Comparison of ENCODE assay signal across 26 mouse cellular contexts in genomic region chr6:47050319-47051222, GRCm38 (mm10).
A peak's percentile ranks its signal among the peaks of the same experiment; 100 is the strongest.
DNase-seq lines count a peak whose midpoint lies in the region; ATAC-seq and TF ChIP-seq lines count a peak whose summit lies in the region.
"Had no signal": no experiment of that assay in that cellular context is flagged by ENCODE, and none has a peak within 500 bp of the region (broad histone marks: within the 10 kb centered on the region; RNA-seq: fewer than 3 reads in every experiment).

No protein-coding gene starts in this region.

- intact Hi-C loops in heart, postnatal 36 days (cut with DNase I), result no loop called here

- no peak overlapping the region for H3K4me2 ChIP-seq in embryonic facial prominence, embryonic 14.5 days (ENCODE audit: low read depth, low read length)
- H3K4me2 ChIP-seq in hindbrain, embryonic 16.5 days (ENCODE audit: low read length), result no peak overlapping the region
- no peak overlapping the region for H3K4me2 ChIP-seq in hindbrain, embryonic 14.5 days (replicated peaks)
- H3K4me2 ChIP-seq in forebrain, embryonic 15.5 days (replicated peaks), result no peak overlapping the region
- no peak overlapping the region for H3K4me2 ChIP-seq in intestine, embryonic 15.5 days (replicated peaks)
- H3K4me2 ChIP-seq: embryonic facial prominence, embryonic 12.5 days; heart, embryonic 15.5 days; lung, embryonic 15.5 days had no signal

- H3K27ac ChIP-seq in embryonic facial prominence, embryonic 14.5 days (replicated peaks; ENCODE audit: low read depth, low read length), result no peak overlapping the region
- H3K27ac ChIP-seq in embryonic facial prominence, embryonic 10.5 days (replicated peaks), result no peak overlapping the region
- no peak overlapping the region for H3K27ac ChIP-seq in hindbrain, embryonic 16.5 days (ENCODE audit: low read depth, low read length)
- H3K27ac ChIP-seq in hindbrain, embryonic 14.5 days, result no peak overlapping the region
- peak overlapping the region; percentile 67 for H3K27ac ChIP-seq in forebrain, embryonic 15.5 days (replicated peaks)
- no peak overlapping the region for H3K27ac ChIP-seq in intestine, embryonic 15.5 days
- H3K27ac ChIP-seq: embryonic facial prominence, embryonic 12.5 days; heart, embryonic 10.5 days; heart, embryonic 15.5 days; liver, embryonic 14.5 days; lung, embryonic 15.5 days; midbrain, embryonic 10.5 days had no signal

- 65% methylated on average over 7 of the region's 7 CpGs for WGBS in embryonic facial prominence, embryonic 14.5 days
- WGBS in embryonic facial prominence, embryonic 10.5 days, result 79% methylated on average over 7 of the region's 7 CpGs
- 46% methylated on average over 7 of the region's 7 CpGs for WGBS in hindbrain, embryonic 16.5 days
- 42% methylated on average over 7 of the region's 7 CpGs for WGBS in hindbrain, embryonic 14.5 days
- 22% methylated on average over 7 of the region's 7 CpGs for WGBS in forebrain, embryonic 15.5 days
- WGBS in intestine, embryonic 15.5 days, result 57% methylated on average over 7 of the region's 7 CpGs

- DNase-seq in embryonic facial prominence, embryonic 14.5 days (ENCODE audit: low spot score), result peak; percentile 13
- no peak for DNase-seq in embryonic facial prominence, embryonic 10.5 days (ENCODE audit: low spot score)
- no peak for DNase-seq in hindbrain, embryonic 14.5 days (ENCODE audit: low spot score)
- DNase-seq in brain, embryonic 14.5 days (ENCODE audit: low read depth), result peak; percentile 84
- no peak for DNase-seq in heart, postnatal 36 days
- DNase-seq: adrenal gland, adult 8-10 months; cerebellum, adult 11 months; cerebellum, adult 9-10 months; cerebellum, postnatal 36 days; gastrocnemius, postnatal 25 days; kidney, adult 9 months; kidney, postnatal 10 days; liver; thymus, adult 2 months; thymus, postnatal 36 days had no signal

- TF ChIP-seq CTCF in brain, embryonic 14.5 days (IDR thresholded peaks at IDR 0.05; ENCODE audit: borderline replicate concordance, extremely low read depth, insufficient read depth, insufficient read length), result no peak

- no peak overlapping the region for H3K9ac ChIP-seq in embryonic facial prominence, embryonic 14.5 days (ENCODE audit: low read depth, low read length)
- H3K9ac ChIP-seq in hindbrain, embryonic 16.5 days (ENCODE audit: low read depth, low read length), result no peak overlapping the region
- no peak overlapping the region for H3K9ac ChIP-seq in hindbrain, embryonic 14.5 days
- no peak overlapping the region for H3K9ac ChIP-seq in forebrain, embryonic 15.5 days (replicated peaks)
- no peak overlapping the region for H3K9ac ChIP-seq in intestine, embryonic 15.5 days
- H3K9ac ChIP-seq: embryonic facial prominence, embryonic 12.5 days; heart, embryonic 15.5 days; liver, embryonic 14.5 days; lung, embryonic 15.5 days had no signal

- TF ChIP-seq POLR2A in brain, embryonic 14.5 days (IDR thresholded peaks at IDR 0.05; ENCODE audit: borderline replicate concordance, extremely low read depth, insufficient read depth, insufficient read length, poor library complexity, severe bottlenecking), result no peak

- H3K4me1 ChIP-seq in embryonic facial prominence, embryonic 14.5 days (ENCODE audit: control insufficient read depth, insufficient read depth, low read length), result no peaks in the 10 kb centered on the region
- H3K4me1 ChIP-seq in embryonic facial prominence, embryonic 10.5 days, result 0 out of 2 replicates have a peak, but pooled peaks cover 4% of the 10 kb centered on the region
- no peaks in the 10 kb centered on the region for H3K4me1 ChIP-seq in hindbrain, embryonic 16.5 days (ENCODE audit: control insufficient read depth, insufficient read depth, low read depth, low read length)
- 0 out of 2 replicates have a peak, but pooled peaks cover 3% of the 10 kb centered on the region for H3K4me1 ChIP-seq in hindbrain, embryonic 14.5 days (replicated peaks; ENCODE audit: control insufficient read depth, insufficient read depth, low read length)
- H3K4me1 ChIP-seq in forebrain, embryonic 15.5 days, result peaks cover 16% of the 10 kb centered on the region
- H3K4me1 ChIP-seq in intestine, embryonic 15.5 days (replicated peaks), result no peaks in the 10 kb centered on the region
- H3K4me1 ChIP-seq: embryonic facial prominence, embryonic 12.5 days; heart, embryonic 10.5 days; heart, embryonic 15.5 days; lung, embryonic 15.5 days; midbrain, embryonic 10.5 days had no signal

- H3K4me3 ChIP-seq in embryonic facial prominence, embryonic 14.5 days (ENCODE audit: low read depth, low read length), result no peak overlapping the region
- H3K4me3 ChIP-seq in embryonic facial prominence, embryonic 10.5 days, result no peak overlapping the region
- H3K4me3 ChIP-seq in hindbrain, embryonic 16.5 days (ENCODE audit: low read length), result no peak overlapping the region
- H3K4me3 ChIP-seq in hindbrain, embryonic 14.5 days (replicated peaks; ENCODE audit: low read length), result no peak overlapping the region
- H3K4me3 ChIP-seq in forebrain, embryonic 15.5 days, result no peak overlapping the region
- H3K4me3 ChIP-seq in intestine, embryonic 15.5 days (replicated peaks), result no peak overlapping the region
- H3K4me3 ChIP-seq: embryonic facial prominence, embryonic 12.5 days; heart, embryonic 10.5 days; heart, embryonic 15.5 days; lung, embryonic 15.5 days; midbrain, embryonic 10.5 days had no signal

- no peaks in the 10 kb centered on the region for H3K36me3 ChIP-seq in embryonic facial prominence, embryonic 14.5 days (ENCODE audit: control insufficient read depth, insufficient read depth, low read length)
- H3K36me3 ChIP-seq in embryonic facial prominence, embryonic 10.5 days (replicated peaks), result no peaks in the 10 kb centered on the region
- no peaks in the 10 kb centered on the region for H3K36me3 ChIP-seq in hindbrain, embryonic 16.5 days (ENCODE audit: control insufficient read depth, insufficient read depth, low read length)
- H3K36me3 ChIP-seq in hindbrain, embryonic 14.5 days (replicated peaks; ENCODE audit: control insufficient read depth, insufficient read depth), result no peaks in the 10 kb centered on the region
- H3K36me3 ChIP-seq in forebrain, embryonic 15.5 days, result no peaks in the 10 kb centered on the region
- H3K36me3 ChIP-seq in intestine, embryonic 15.5 days, result no peaks in the 10 kb centered on the region
- H3K36me3 ChIP-seq: embryonic facial prominence, embryonic 12.5 days; heart, embryonic 10.5 days; heart, embryonic 15.5 days; lung, embryonic 15.5 days; midbrain, embryonic 10.5 days had no signal

- H3K9me3 ChIP-seq in embryonic facial prominence, embryonic 14.5 days (ENCODE audit: control insufficient read depth, low read length), result no peaks in the 10 kb centered on the region
- H3K9me3 ChIP-seq in embryonic facial prominence, embryonic 10.5 days, result no peaks in the 10 kb centered on the region
- H3K9me3 ChIP-seq in hindbrain, embryonic 16.5 days (ENCODE audit: control insufficient read depth, low read length), result no peaks in the 10 kb centered on the region
- no peaks in the 10 kb centered on the region for H3K9me3 ChIP-seq in hindbrain, embryonic 14.5 days (ENCODE audit: control insufficient read depth, low read length)
- no peaks in the 10 kb centered on the region for H3K9me3 ChIP-seq in forebrain, embryonic 15.5 days
- H3K9me3 ChIP-seq in intestine, embryonic 15.5 days, result no peaks in the 10 kb centered on the region
- H3K9me3 ChIP-seq: embryonic facial prominence, embryonic 12.5 days; heart, embryonic 10.5 days; heart, embryonic 15.5 days; lung, embryonic 15.5 days; midbrain, embryonic 10.5 days had no signal

- no peak for ATAC-seq in embryonic facial prominence, embryonic 14.5 days (ENCODE audit: low read depth)
- ATAC-seq in hindbrain, embryonic 16.5 days, result peak; percentile 45; the same call in 1 of the 2 replicates
- ATAC-seq in hindbrain, embryonic 14.5 days (ENCODE audit: low FRiP score), result no peak
- ATAC-seq in forebrain, embryonic 15.5 days (replicated peaks), result peak; percentile 85
- ATAC-seq in intestine, embryonic 15.5 days, result no peak
- ATAC-seq: intestine, postnatal 0 days had no signal

- H3K27me3 ChIP-seq in embryonic facial prominence, embryonic 14.5 days (replicated peaks; ENCODE audit: control insufficient read depth, insufficient read depth, low read length), result no peaks in the 10 kb centered on the region
- H3K27me3 ChIP-seq in embryonic facial prominence, embryonic 10.5 days (replicated peaks; ENCODE audit: low read depth, poor library complexity, severe bottlenecking), result peaks cover 4% of the 10 kb centered on the region
- H3K27me3 ChIP-seq in hindbrain, embryonic 16.5 days (replicated peaks; ENCODE audit: control insufficient read depth, insufficient read depth, low read length), result no peaks in the 10 kb centered on the region
- no peaks in the 10 kb centered on the region for H3K27me3 ChIP-seq in hindbrain, embryonic 14.5 days (ENCODE audit: control insufficient read depth, insufficient read depth, low read length)
- H3K27me3 ChIP-seq in forebrain, embryonic 15.5 days, result no peaks in the 10 kb centered on the region
- no peaks in the 10 kb centered on the region; the same call in 1 of the 2 replicates for H3K27me3 ChIP-seq in intestine, embryonic 15.5 days (replicated peaks)
- H3K27me3 ChIP-seq: CH12.LX; embryonic facial prominence, embryonic 12.5 days; heart, embryonic 15.5 days; lung, embryonic 15.5 days had no signal

Comparison
In these comparisons a context has a peak if more than half of its experiments do, and no peak if none do; other contexts are left out.
1. ATAC-seq: peak in hindbrain, embryonic 16.5 days (single experiment) and forebrain, embryonic 15.5 days (single experiment); none in embryonic facial prominence, embryonic 14.5 days (single experiment), hindbrain, embryonic 14.5 days (single experiment) and intestine, embryonic 15.5 days (single experiment).
2. DNase-seq: peak in embryonic facial prominence, embryonic 14.5 days (single experiment) and brain, embryonic 14.5 days (single experiment); none in embryonic facial prominence, embryonic 10.5 days (single experiment), hindbrain, embryonic 14.5 days (single experiment) and heart, postnatal 36 days (0 of 2).